Mouse (Mus musculus) mouse trophoblast stem cell (cell line): ENCODE data around the gene Gm38655.
"Not testable (repeated sequence)": the region's sequence is repeated elsewhere in the genome, so short reads cannot be mapped to it uniquely, and the experiment has no call there.

Experiments used
- in situ Hi-C, 2 experiments: fragments of 300-500 bp; cut with MseI, MboI; formaldehyde crosslinking; loops; 2 replicates in 1 of 2; 3 replicates in 1 of 2; pipeline ENCODE4 v1.15.1; 2025

The Gm38655 gene

GRCm38 (mm10) chr17:25169706-25170105 is 5.6 kb downstream of the Gm38655 start:
- in situ Hi-C loops, result no loop called here

- in situ Hi-C loops, result no loop called here
Measured at GRCm38 (mm10) chr17:25165970-25166671, 9.2 kb downstream of the Gm38655 start.

GRCm38 (mm10) chr17:25164770-25165169 is 10.5 kb downstream of the Gm38655 start:
- in situ Hi-C loops, result no loop called here

- in situ Hi-C loops, result no loop called here
Measured at GRCm38 (mm10) chr17:25163387-25163786, 11.9 kb downstream of the Gm38655 start.

- in situ Hi-C loops, result no loop called here
Measured at GRCm38 (mm10) chr17:25162161-25162560, 13.1 kb downstream of the Gm38655 start, which contains the start of gene Ccdc154. TSS of gene Ccdc154 (plus strand) at chr17:25162461.

GRCm38 (mm10) chr17:25139960-25140359 is 35.3 kb downstream of the Gm38655 start:
- in situ Hi-C loops, result no loop called here

GRCm38 (mm10) chr17:25138803-25139202 is 36.5 kb downstream of the Gm38655 start:
- in situ Hi-C loops, result no loop called here

GRCm38 (mm10) chr17:25135622-25136021 is 39.6 kb downstream of the Gm38655 start:
- in situ Hi-C loops, result no loop called here

GRCm38 (mm10) chr17:25133275-25133698 is 42.0 kb downstream of the Gm38655 start, which contains the start of gene Clcn7:
TSS of gene Clcn7 (plus strand) at chr17:25133391.
- in situ Hi-C loops, result no loop called here

- in situ Hi-C loops, result no loop called here
Measured at GRCm38 (mm10) chr17:25130060-25130459, 45.2 kb downstream of the Gm38655 start.

- in situ Hi-C loops, result no loop called here
Measured at GRCm38 (mm10) chr17:25127681-25128080, 47.6 kb downstream of the Gm38655 start.

GRCm38 (mm10) chr17:25127079-25127478 is 48.2 kb downstream of the Gm38655 start:
- in situ Hi-C loops, result no loop called here

- in situ Hi-C loops, result not testable (repeated sequence)
Measured at GRCm38 (mm10) chr17:25125442-25126060, 49.7 kb downstream of the Gm38655 start.

- in situ Hi-C loops, result no loop called here
Measured at GRCm38 (mm10) chr17:25123979-25124378, 51.3 kb downstream of the Gm38655 start.
